Mouse (Mus musculus): Measurements from ENCODE around the gene Mapkbp1.

- TF ChIP-seq CTCF (IDR thresholded peaks at IDR 0.05; ENCODE audit: low read depth), result no peak
- TF ChIP-seq EP300 (IDR thresholded peaks at IDR 0.05; ENCODE audit: low read depth), result no peak
These were observed 78.9 kb downstream of the Mapkbp1 start for GRCm38 (mm10) chr2:120051405-120051804.

Data from liver, embryonic 14.5 days (tissue).